Mouse (Mus musculus) heart, adult 8-10 months (tissue): ENCODE measurements around the gene Rab17. TPM values are rescaled to one million over a fixed set of nuclear protein-coding genes. Genes with fewer than 3 reads are reported as not detected.

ENCODE experiments used
- DNase-seq: peaks from one replicate; pipeline ENCODE4 v3.0.0; 2022; ENCODE audit warnings: low spot score
- total RNA-seq, 4 experiments: library from RNA; stranded (reverse); gene quantifications; 2 replicates each; pipeline ENCODE4 v1.2.4; 2022

Gene Rab17
- total RNA-seq, 4 experiments from 2014 or later = 2.0 to 4.4 (median 3.3) TPM

GRCm38 (mm10) chr1:90995916-90996315 lies 26.5 kb upstream of the Rab17 start:
- no peak for DNase-seq

- no peak for DNase-seq
Measured at GRCm38 (mm10) chr1:90981346-90981745, 11.9 kb upstream of the Rab17 start.

GRCm38 (mm10) chr1:90980638-90981330 lies 11.3 kb upstream of the Rab17 start:
- peak; percentile 78 for DNase-seq

- DNase-seq = no peak
Measured at GRCm38 (mm10) chr1:90975960-90976359, 6.5 kb upstream of the Rab17 start.

- peak; percentile 56 for DNase-seq
Measured at GRCm38 (mm10) chr1:90974906-90975649, 5.6 kb upstream of the Rab17 start.

GRCm38 (mm10) chr1:90973574-90973911 lies 4.1 kb upstream of the Rab17 start:
- DNase-seq = no peak

- peak; percentile 95 for DNase-seq
Measured at GRCm38 (mm10) chr1:90972911-90973573, 3.6 kb upstream of the Rab17 start.

- no peak for DNase-seq
Measured at GRCm38 (mm10) chr1:90969881-90970390, 475 bp upstream of the Rab17 start.

GRCm38 (mm10) chr1:90968649-90969048 lies 812 bp downstream of the Rab17 start:
- DNase-seq = no peak

- peak; percentile 57 for DNase-seq
Measured at GRCm38 (mm10) chr1:90967583-90967982, 1.9 kb downstream of the Rab17 start.

GRCm38 (mm10) chr1:90962994-90963393 lies 6.5 kb downstream of the Rab17 start:
- no peak for DNase-seq

GRCm38 (mm10) chr1:90962526-90962925 lies 6.9 kb downstream of the Rab17 start:
- DNase-seq = no peak

GRCm38 (mm10) chr1:90956245-90957096 lies 13.0 kb downstream of the Rab17 start:
- peak; percentile 72 for DNase-seq

GRCm38 (mm10) chr1:90953688-90954087 lies 15.8 kb downstream of the Rab17 start:
- no peak for DNase-seq

GRCm38 (mm10) chr1:90952808-90953207 lies 16.7 kb downstream of the Rab17 start, which contains the start of gene Prlh:
TSS of gene Prlh (plus strand) at chr1:90953108.
- no peak for DNase-seq

GRCm38 (mm10) chr1:90951670-90952069 lies 17.8 kb downstream of the Rab17 start:
- no peak for DNase-seq

- DNase-seq = no peak
Measured at GRCm38 (mm10) chr1:90949309-90949708, 20.2 kb downstream of the Rab17 start.

GRCm38 (mm10) chr1:90947252-90947651 lies 22.2 kb downstream of the Rab17 start:
- no peak for DNase-seq

- no peak for DNase-seq
Measured at GRCm38 (mm10) chr1:90945171-90945570, 24.3 kb downstream of the Rab17 start.

- DNase-seq = peak; percentile 27
Measured at GRCm38 (mm10) chr1:90939980-90940379, 29.5 kb downstream of the Rab17 start.

- no peak for DNase-seq
Measured at GRCm38 (mm10) chr1:90936990-90937389, 32.5 kb downstream of the Rab17 start.
